Mouse (Mus musculus): ENCODE measurements at regions not wholly inside any gene's neighbourhood (a gene's known extent, or its start where the extent isn't known, plus 50 kb on each side); places are given as distances from the start of the nearest gene placed in this dataset.

- DNase-seq (ENCODE audit: extremely low spot score in 1 of 2, low spot score in 1 of 2) = no peak
Measured at GRCm38 (mm10) chr8:95983690-95984089, 95.3 kb upstream of the Got2 start.

DNA sequence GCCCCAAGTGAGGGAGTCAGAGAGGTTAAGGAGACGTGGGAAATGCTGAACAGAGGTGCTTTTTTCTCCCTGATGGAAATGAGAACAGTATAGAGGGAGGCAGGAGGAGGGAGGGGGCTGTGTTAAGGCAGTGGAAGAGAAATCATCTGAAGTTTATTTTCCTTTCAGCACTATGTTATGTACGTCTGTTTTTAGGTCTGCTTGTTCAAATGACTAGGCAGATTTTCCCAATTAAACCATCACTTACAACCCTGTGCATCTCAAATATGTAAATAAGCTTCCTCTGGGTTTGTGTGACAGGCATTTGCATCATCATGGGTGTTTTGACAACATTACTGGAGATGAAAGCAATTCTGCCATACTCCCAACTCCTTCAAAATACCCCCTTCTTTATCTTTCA is 92.1 kb upstream of the Got2 start:
- no peak for DNase-seq (ENCODE audit: extremely low spot score in 1 of 2, low spot score in 1 of 2)

DNA sequence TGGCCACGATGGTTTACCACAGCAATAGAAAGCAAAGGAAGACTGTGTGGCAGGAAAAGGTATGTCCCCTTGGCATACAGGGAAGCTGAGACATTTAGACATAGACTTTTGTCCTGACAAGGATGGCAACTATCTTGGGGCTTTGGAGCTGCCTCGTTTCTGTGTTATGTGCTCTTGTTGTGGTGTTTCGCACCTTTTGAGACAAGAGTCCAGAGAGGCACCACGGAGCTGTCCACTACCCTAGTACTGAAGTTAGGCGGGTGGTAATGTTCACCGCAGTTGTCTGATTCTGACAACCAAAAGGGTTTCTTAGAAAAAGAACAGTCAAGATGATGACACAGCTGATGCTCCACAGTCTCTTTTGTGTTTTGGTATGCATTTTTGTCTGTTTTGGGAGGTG is 90.9 kb upstream of the Got2 start:
- DNase-seq (ENCODE audit: extremely low spot score in 1 of 2, low spot score in 1 of 2) = no peak

GRCm38 (mm10) chr8:95974889-95975288 is 86.5 kb upstream of the Got2 start:
- DNase-seq (ENCODE audit: extremely low spot score in 1 of 2, low spot score in 1 of 2) = no peak

- no peak for DNase-seq (ENCODE audit: extremely low spot score in 1 of 2, low spot score in 1 of 2)
Measured at GRCm38 (mm10) chr8:95974231-95974630, 85.9 kb upstream of the Got2 start.

- DNase-seq (ENCODE audit: extremely low spot score in 1 of 2, low spot score in 1 of 2) = no peak
Measured at GRCm38 (mm10) chr8:95973571-95973970, 85.2 kb upstream of the Got2 start.

DNA sequence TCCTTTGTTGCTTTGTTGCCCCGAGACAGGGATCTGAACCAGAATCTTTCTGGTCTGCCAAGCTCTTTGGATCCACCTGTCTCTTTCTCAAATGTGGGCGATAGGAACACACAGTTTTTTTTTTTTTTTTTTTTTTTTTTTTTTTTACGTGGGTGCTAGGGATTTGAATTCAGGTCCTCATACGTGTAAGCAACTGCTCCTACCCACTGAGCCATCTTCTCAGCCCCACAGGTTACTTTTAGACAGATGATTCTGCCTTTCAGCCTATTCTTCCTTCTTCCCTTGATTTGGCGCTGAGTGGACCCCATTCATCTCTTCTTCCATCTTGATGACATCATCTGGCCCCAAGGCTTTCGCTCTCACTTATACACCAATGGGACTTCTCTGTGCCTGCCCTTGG is 80.5 kb upstream of the Got2 start:
- no peak for DNase-seq (ENCODE audit: extremely low spot score in 1 of 2, low spot score in 1 of 2)

DNA sequence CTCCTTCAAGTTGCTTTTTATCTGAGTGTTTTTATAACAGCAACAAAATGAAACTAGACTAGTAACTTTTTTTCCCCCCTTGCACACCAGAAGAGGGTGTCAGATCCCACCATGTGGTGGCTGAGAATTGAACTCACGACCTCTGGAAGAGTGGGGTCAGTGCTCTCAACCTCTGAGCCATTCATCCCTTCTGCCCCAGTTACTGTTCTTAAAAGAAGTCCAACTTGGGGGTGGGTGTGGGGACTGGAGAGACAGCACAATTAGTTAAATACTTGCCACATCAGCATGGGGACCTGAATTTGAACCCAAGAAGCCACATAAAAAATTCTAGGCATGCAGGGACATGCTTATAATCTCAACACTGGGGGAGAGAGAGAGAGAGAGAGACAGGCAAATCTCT is 78.1 kb upstream of the Got2 start:
- no peak for DNase-seq (ENCODE audit: extremely low spot score in 1 of 2, low spot score in 1 of 2)

DNA sequence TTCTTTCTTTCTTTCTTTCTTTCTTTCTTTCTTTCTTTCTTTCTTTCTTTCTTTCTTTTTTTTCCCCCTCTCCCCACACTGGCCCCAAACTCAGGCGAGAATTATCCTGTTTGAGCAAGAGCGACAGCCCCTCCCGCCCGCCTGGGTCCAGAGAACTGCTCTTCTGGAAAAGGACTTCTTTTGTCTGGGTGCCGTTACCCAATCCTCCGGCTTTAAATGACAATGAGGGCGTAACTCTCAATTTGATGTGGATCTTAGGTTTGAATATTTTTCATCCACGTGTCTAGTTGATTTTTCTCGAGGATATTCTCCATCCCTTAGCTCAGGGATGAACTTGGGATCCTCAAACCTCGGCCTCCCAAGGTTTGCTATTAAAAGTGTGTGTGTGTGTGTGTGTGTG is 63.9 kb upstream of the Got2 start:
- DNase-seq (ENCODE audit: extremely low spot score in 1 of 2, low spot score in 1 of 2) = no peak

GRCm38 (mm10) chr8:95951794-95952193 is 63.4 kb upstream of the Got2 start:
- DNase-seq (ENCODE audit: extremely low spot score in 1 of 2, low spot score in 1 of 2) = peak; percentile 42 to 79
